Mouse (Mus musculus) testis, postnatal 14 days (tissue): ENCODE results near the gene Actn1.
"Not testable (repeated sequence)": the region's sequence is repeated elsewhere in the genome, so short reads cannot be mapped to it uniquely, and the experiment has no call there.

Experiments used
- DNase-seq: peaks from one replicate; pipeline ENCODE4 v3.0.0; 2021; ENCODE audit warnings: low spot score

Gene Actn1

DNA sequence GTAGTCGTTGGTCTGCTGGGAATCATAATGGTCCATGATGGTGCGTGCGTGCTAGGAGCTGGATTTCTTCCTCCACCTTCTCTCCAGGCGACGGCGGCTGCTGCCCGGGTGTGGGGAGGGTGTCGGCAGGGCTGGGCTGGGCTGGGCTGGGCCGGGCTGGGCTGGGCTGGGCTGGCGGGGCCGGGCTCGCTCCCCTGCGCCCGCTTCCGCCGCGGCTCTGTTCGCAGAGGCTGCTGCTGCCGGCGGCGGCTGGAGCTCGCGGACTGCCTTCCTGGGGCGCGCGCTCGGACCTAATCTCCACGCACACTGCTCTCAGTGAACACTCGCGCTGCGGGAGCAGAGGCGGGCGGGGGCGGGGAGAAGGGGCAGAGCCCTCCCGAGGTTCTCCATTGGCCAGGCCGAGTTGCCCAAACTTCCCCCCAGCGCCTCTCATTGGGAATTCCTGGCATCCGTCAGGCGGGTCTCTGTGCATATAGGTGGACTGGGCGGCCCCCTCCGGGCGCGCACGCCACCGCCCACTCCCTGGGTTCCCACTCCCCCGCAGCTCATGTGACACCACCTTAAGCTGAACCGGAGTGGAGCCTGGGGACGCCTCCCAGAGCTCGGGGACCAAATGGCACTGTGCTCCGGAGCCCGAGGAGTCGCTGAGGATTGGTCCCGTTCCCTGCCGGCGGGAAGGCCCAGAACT is at the start of gene Actn1:
Gene Actn1 (minus strand): TSS at position 316 of the 688 bp plus-strand sequence.
- DNase-seq: peak; percentile 84

DNA sequence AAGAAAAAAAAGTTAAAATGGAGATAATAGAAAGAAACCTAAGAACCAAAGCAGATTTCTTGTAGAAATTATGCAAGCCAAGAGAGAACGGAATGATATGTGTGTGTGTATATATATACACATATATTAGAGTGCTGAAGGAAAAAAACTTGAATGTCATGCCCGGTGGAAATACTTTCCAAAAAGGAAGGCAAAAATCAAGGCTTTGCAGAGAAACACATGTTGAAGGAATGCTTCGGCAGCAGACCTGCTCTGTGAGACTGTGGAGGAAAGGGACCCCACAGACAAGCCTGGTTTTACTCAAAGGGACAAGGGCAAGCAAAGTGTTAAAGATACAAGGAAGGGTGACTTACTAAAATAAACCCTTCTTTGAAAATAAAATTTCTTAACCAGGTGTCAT is 47.4 kb upstream of the Actn1 start:
- DNase-seq: no peak

DNA sequence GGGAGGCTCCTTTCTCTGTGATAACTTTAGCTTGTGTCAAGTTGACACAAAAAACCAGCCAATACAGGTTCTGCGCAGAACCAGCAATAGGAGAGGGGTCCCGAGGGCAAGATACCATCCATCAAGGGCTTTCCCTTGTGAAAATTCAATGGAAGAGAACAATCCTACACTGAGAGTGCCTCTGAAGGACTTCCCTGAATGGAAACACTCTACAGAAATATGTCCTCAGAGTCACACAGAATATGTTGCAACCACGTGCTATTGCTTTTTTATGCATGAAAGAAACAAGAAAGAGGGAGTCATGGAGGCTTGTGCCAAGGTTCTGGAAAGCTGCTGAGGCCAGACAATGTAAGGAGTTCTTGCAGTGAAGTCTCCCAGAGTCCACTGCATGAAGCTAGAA is 44.3 kb upstream of the Actn1 start:
- no peak for DNase-seq

DNA sequence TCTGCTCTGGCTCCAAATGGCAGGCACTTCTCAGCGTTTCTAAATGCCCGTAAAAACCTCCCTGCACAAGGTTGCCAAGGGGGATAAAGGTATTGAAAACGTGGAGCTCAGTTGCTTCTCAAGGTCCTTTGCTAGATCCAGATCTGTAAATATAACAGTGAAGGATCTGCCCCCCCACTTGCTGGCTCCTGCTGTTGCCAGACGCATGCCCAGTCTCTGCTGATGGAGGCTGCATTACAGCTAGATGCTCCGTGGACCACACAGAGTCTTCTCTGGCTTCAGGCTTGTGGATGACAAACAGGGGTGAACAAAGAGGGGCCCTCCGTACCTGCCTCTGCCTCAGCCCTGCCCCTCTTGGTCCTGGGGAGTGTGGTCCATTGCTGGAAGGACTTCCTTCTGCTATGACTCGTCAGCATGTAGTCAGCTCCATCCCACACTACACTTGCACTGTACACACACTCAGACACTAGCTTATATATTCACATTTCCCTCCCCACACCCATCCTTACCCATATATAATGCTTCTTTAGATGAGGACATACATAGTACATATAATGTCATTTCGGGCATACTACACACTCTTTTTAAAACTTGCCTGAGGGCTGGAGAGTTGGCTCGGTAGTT is 40.8 kb upstream of the Actn1 start:
- no peak for DNase-seq

DNA sequence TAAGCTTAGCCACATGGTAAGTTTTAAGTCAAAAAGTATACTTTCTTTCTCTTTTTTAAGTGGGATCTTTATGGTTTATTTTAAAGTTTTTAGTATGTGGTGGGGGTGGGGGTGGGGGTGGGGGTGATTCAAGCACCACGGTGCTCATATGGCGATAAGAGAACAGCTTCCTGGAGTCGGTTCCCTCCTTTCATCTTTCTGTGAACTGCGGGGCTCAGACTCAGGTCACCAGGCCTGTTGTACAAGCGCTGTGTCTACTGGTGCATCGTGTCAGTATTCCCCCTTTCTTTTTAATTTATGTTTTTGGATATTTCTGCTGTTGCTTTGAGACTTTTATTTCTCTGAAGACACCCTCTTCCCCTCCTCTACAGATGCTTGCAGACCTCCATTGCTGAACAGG is 38.5 kb upstream of the Actn1 start:
- DNase-seq: no peak

DNA sequence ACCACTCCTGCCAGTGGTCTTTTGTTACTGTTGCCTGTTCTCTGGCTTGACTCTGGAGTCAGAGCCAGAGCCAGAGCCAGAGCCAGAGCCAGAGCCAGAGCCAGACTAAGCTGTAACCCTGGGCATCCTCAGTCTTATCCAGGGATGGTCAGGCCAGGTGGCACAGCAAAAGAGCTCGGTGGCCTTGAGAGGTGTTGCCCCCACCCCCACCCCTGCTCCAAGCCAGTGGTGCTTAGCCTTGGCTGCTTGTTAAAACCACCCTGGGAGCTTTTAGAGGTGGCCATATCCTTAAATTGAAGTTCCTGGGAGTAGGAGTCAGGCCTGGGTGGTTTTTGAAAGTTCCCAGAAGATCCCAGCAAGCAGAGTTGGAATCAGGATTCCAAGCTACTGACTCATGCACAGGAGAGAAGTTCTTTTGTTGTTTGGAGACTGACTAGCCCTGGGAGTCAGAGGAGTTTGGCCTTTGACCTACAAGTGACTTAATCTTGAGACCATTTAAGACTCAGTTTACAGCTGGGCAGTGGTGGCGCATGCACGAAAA is 31.8 kb upstream of the Actn1 start:
- DNase-seq: no peak

DNA sequence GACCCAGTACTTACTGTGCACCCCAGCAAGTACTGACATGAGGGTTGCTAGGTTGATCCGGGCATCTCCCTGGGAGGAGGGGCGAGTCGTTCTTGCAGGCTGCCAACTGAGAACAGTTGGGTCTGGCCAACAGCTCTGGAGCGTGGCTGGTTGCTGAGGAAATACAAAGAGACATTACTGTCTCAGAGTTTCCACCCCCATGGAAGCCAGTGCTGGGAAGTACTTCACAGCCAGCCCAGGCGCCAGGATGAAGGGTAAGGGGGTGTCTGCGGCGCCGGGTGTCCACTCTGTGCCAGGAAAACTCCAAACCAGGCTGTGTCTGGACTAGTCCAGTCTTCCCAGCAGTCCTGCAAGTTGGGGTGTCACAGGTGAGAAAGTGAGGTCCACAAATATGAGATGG is 30.8 kb upstream of the Actn1 start:
- DNase-seq: no peak

DNA sequence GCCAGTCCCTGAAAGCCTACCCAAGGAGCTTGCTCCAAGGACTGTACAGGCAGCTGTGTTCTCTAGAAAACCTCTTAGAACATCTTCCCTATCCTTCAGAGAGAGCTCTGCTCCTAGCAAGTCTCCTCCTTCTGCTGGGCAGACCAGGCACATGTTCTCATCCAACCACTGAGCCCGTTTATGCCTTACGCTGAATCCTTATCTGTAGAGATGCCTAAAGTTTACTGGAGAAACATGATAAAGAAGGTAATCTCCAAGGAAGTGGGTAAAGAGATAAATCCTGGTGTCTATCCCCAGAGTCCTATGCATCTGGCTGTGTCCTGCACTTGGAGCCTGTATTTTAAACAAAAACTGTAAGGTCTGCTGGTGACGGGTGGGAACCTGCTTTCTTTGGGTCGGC is 30.3 kb upstream of the Actn1 start:
- no peak for DNase-seq

DNA sequence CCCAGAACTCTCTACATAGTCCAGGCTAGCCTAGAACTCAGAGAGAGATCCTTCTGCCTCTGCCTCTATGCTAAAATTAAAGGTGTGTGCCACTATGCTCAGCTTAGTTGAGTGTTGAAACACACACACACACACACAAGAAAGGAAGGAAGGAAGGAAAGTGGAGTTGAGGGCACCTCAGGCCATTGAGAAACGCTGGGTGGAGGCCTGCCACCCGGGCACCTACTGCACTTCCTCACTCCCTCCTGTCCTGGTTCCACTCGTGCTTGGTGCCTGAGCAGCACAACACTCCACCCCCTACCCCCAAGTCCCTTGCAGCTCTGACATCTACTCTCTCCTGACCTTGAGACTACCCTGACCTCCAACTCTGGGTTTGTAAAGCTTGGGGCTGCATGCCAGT is 29.6 kb upstream of the Actn1 start:
- DNase-seq: no peak

DNA sequence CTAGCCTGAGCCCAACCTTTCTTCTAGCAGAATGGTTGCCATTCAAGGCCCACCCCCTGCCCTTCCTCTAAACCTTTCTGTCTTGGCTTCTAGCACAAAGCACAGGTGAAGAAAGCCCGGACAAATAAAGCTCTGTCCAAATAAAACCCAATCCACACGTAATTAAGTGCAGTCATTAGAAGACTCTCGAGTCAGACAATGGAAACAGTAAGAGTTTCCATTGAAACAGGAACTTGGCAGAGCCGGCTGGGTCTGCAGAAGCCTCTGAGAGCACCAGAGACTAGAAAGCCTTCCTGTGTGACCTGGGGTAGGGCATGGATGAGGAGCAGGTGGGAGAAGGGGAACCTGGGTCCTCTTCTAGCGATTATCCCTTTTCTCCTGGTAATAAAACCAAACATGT is 25.7 kb upstream of the Actn1 start:
- no peak for DNase-seq

DNA sequence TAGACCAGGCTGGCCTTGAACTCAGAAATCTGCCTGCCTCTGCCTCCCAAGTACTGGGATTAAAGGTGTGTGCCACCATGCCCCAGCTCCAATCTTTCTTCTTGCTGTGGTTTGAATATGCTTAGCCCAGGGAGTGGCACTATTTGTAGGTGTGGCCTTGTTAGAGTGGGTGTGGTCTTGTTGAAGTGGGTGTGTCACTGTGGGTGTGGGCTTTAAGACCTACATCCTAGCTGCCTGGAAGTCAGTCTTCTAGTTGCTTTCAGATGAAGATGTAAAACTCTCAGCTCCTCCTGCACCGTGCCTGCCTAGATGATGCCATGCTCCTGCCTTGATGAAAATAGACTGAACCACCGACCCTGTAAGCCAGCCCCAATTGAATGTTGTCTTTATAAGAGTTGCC is 24.1 kb upstream of the Actn1 start:
- DNase-seq: not testable (repeated sequence)

DNA sequence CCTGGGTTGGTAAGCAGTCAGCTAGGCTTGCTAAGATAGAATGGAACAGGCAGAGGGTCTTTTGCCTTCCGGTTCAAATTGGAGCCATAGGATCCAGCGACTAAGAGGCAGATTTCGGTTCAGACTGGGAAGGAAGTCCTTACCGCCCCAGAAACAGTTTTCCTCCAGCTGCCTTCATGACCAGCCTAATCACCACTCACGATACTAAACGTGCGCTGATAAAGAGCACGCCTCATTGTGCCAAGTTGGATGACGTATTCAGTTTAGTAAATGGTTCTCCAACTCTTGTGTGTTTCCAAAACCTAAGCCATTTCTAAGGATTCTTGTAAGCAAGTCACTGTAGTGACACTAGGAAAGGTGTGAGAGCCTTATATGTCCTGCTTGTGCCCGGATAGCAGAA is 18.7 kb upstream of the Actn1 start:
- DNase-seq: no peak

DNA sequence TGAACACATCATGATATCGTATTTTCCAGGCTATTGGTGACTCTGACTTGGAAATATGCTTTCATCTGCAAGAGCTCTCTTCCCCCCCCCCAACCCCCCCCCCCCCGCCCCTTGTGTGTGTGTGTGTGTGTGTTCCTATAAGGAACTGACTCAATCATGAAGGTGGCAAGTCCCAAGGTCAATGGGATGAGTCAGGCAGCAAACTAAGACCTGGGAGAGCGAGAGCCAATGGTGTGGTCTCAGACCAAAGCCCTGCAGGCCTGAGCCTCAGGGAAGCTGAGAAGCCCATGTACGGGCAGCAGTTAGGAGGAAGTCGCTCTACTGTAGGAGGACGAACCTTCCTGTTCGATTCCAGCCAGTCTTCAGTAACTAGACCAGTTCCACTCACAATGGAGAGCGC is 17.3 kb upstream of the Actn1 start:
- no peak for DNase-seq

DNA sequence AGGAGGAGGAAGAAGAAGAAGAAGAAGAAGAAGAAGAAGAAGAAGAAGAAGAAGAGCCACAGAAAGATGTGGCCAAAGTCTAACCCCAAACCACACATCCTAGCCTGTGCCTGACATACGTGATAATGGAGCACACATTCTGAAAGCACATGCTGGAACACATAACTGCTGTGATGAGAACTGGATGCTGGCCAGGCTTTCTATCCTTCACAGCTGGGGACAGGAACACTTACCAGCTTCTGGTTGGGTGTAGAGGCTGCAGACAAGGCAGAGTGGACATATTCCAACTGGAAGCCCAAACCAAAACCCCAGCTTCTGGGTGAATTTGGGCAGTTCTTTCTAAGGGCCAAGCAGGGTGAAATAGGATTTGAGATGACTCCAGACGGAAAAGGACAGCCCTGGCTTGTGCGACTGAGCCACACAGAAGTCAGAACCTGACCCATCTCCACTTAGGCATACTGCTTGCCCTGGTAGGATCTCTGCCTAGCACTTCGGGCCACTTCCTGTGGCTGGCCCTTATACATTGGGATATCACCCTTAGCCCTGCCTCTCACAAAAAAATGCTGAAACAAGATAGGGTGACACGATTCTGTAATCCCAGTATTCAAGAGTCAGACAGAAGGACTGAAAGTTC is 15.1 kb upstream of the Actn1 start:
- no peak for DNase-seq

DNA sequence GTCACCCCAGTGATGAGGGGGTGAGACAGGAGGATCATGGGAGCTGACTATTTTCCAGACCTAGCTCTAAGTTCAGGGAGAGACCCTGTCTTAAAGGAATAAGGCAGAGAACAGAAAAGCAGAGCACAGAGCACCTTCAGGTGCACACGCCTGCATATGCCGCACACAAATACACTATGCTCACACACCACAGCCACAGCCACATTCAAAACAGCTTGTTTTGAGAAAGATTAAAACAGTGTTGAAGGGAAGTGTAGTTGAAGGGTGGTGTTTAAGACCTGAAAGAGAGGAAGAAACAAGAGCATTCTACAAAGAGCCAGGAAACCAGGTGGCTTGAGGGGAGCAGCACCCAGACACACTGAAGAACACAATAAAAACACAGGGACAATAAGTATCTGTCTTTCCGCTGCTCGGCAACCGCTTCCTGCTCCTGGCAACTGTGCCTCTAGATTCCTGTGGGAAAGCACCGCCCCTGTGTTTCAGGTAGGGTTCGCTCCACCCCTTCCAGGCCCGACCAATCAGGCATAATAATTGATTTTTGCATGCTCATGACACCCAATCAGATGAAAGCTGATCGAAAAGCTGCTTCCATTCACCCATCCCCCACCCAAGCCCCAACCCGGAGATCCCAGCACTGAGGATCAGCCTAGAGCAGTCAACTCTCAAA is 13.0 kb upstream of the Actn1 start:
- DNase-seq: peak; percentile 49

DNA sequence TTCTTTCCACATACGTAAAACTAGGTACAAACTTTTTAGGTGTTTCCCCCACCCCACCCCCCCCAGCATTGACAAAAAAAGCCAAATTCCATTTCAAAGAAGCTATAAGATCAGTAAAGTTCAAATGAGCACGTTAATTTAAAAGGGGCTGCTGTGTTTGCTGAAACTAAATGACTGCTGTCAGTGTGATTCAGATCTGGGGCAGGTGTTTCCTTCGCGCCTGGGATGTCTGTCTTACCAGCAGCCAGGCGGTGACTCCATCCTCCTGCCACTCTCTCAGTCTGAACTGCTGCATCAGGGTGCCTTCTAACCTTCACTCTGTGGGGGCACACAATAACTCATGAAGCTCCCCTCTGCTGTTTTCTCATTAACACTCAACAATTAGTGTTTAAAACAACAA is 11.6 kb upstream of the Actn1 start:
- DNase-seq: no peak

DNA sequence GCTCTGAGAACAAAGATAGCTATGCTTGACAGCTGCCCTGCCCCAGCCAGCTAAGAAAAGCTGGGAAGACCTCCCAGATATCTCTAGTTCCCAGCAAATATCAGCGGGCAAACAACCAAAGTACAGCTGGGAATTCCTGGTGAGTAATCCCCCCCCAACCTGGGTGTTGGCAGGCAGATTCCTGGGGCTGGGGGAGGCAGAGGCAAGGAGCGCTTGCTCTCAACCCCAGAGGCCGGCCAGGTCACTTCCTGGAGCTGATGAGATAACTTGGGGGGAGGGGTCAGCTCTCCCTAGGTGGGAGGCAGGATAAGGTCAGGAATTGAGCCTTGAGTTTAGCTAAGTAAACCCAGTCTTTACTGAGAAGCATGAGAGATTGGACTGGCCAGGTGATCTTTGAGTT is 10.8 kb upstream of the Actn1 start:
- peak; percentile 20 for DNase-seq

DNA sequence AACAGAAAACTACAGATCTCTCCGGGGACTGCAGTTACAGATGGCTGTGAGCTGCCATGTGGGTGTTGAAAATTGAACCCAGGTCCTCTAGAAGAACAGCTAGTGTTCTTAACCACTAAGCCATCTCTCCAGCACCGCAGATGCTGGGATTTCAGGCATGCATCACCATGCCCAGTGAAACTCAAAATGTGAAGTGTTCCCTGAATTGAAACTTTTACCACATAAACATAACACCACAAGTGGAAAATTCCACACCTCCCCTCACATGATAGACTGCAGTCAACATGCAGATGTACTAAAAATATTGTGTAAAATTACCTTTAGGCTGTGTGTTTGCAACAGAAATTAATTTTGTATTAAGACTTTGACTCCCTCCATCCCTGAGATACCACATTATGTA is 9.1 kb upstream of the Actn1 start:
- no peak for DNase-seq

DNA sequence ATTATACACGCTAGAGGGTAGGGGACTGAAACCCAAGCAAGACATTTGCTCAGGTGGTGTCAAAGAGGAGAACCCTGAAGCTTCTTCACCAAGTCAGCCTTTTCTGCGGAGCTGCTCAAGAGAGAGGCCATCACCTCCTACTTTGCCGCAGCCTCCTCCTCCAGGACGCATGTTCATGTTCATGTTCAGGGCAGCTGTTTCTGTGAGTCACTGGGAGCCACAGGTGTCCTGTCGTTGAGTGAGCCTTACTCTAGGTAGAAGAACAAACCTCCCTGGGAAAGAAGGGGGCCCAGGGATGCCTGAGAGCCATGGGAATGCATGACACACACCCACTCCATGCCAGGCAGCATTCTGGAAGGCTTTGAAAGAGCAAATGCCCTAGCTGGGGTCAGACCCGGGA is 7.8 kb upstream of the Actn1 start:
- no peak for DNase-seq

DNA sequence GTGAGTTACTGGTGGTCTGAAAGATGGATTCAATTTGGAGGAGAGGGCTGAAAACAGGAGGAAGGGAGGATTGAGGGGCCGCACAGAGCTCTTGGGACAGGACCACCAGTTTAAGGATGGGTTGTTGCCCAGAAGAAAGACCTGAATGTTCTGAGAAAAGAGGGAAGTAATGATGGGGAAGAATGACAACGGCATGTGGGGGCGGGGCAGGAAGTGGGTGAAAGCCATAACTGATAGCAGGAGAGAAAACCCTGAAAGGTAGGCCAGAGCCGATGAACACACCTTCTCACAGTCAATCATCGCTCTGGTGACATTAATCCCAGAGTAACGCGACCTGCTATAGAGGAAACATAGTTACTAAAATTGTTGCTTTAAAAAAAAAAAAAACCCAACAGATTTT is 4.2 kb upstream of the Actn1 start:
- not testable (repeated sequence) for DNase-seq

DNA sequence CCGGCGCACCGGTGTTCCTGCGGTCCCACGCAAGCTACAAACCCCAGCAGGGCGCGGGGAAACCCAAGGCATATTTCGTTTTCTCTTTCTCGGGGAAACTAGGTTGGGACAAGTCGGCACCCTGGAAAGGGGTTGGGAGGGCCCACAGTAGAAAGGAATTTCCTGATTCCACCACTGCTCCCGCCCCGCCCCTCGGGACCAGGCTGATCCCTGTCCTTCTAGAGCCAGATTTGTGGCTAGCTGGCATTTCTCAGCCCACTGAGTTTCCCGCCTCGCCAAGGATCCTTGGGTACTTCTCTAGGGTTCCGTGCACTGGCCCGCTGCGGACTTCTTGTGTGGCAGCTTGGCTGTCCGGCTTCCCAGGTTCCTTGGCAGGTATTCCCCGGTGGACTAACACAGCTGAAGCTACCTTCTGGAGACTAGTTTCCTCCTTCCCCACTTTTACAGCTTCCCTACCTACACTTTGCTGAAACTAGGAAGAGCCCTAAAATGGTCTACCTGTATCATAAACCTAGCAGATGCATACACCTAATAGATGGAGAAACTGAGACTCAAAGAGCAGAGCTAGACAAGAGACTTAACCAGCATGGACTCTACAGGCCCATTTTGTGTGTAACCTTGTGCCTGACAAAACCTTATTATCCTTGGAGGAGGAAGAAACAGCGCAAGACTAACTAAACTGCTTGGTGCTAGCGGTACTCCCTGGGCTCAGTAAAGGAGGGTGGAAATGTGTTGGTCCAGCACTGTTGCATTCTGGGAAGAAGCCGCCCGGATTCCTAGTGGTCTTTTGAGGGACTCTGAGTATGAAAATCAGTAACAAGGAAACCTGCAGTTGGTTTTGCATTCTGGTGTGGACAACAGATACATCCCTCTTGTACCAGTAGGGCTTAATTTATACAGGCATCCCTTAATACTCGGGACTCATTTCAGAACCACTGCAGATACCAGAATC is 849 bp upstream of the Actn1 start:
- DNase-seq: peak; percentile 16
